Mouse (Mus musculus) E14TG2a.4 (cell line): ENCODE data around the gene Dennd6b.

Experiments
- CTCF ChIP-seq: conservative IDR thresholded peaks from 2 replicates; pipeline ENCODE4 v1.5.1; 2014; ENCODE audit warnings: low read length
- NANOG ChIP-seq: IDR thresholded peaks from 2 replicates; pipeline ENCODE4 v1.6.1; 2014; ENCODE audit warnings: borderline replicate concordance, low read length, mixed read lengths
- POU5F1 ChIP-seq: IDR thresholded peaks from 2 replicates; pipeline ENCODE4 v1.6.1; 2014; ENCODE audit warnings: low read length, borderline replicate concordance

GRCm38 (mm10) chr15:89136461-89137155 is 59.7 kb downstream of the Dennd6b start:
- TF ChIP-seq CTCF (no peak), POU5F1 (no peak), NANOG (no peak)
